Comparison of ENCODE assay signal across 16 mouse cellular contexts in genomic region chr3:54793762-54794161, GRCm38 (mm10). TPM values are rescaled to one million over a fixed set of nuclear protein-coding genes. Genes with fewer than 3 reads are reported as not detected.
A peak's percentile ranks its signal among the peaks of the same experiment; 100 is the strongest.
DNase-seq lines count a peak whose midpoint lies in the region; ATAC-seq and TF ChIP-seq lines count a peak whose summit lies in the region.
"Had no signal": no experiment of that assay in that cellular context is flagged by ENCODE, and none has a peak within 500 bp of the region (broad histone marks: within the 10 kb centered on the region; RNA-seq: fewer than 3 reads in every experiment).

No protein-coding gene starts in this region.

- no peaks in the 10 kb centered on the region; the same call in 1 of the 2 replicates for H3K36me3 ChIP-seq in intestine, postnatal 0 days (ENCODE audit: control insufficient read depth, insufficient read depth)
- peaks cover 9% of the 10 kb centered on the region; the same call in 1 of the 2 replicates for H3K36me3 ChIP-seq in intestine, embryonic 16.5 days (ENCODE audit: control insufficient read depth, insufficient read depth, low read length)
- no peaks in the 10 kb centered on the region for H3K36me3 ChIP-seq in midbrain, postnatal 0 days (ENCODE audit: insufficient read depth, low read length)
- no peaks in the 10 kb centered on the region for H3K36me3 ChIP-seq in midbrain, embryonic 14.5 days (ENCODE audit: control insufficient read depth, insufficient read depth, low read length)
- no peaks in the 10 kb centered on the region for H3K36me3 ChIP-seq in E14TG2a.4 (ENCODE audit: insufficient read depth, low read length)
- H3K36me3 ChIP-seq in splenic B cell, adult 2 months (ENCODE audit: control insufficient read depth, insufficient read depth, low read length, poor library complexity, severe bottlenecking): no peaks in the 10 kb centered on the region
- H3K36me3 ChIP-seq in midbrain, embryonic 16.5 days (ENCODE audit: control insufficient read depth, insufficient read depth, low read length): no peaks in the 10 kb centered on the region
- H3K36me3 ChIP-seq: G1E had no signal

- no peaks in the 10 kb centered on the region for H3K27me3 ChIP-seq in intestine, postnatal 0 days (replicated peaks; ENCODE audit: control insufficient read depth, insufficient read depth, low read length)
- H3K27me3 ChIP-seq in intestine, embryonic 16.5 days (replicated peaks; ENCODE audit: control insufficient read depth, insufficient read depth, low read length): no peaks in the 10 kb centered on the region
- no peaks in the 10 kb centered on the region for H3K27me3 ChIP-seq in midbrain, postnatal 0 days (ENCODE audit: insufficient read depth, low read length)
- H3K27me3 ChIP-seq in midbrain, embryonic 14.5 days (ENCODE audit: control insufficient read depth, insufficient read depth, low read length): no peaks in the 10 kb centered on the region
- H3K27me3 ChIP-seq in E14TG2a.4 (ENCODE audit: insufficient read depth, low read length): peaks cover 33% of the 10 kb centered on the region
- no peaks in the 10 kb centered on the region for H3K27me3 ChIP-seq in splenic B cell, adult 2 months (ENCODE audit: control insufficient read depth, insufficient read depth, low read length, poor library complexity, severe bottlenecking)
- H3K27me3 ChIP-seq in midbrain, embryonic 16.5 days (ENCODE audit: control insufficient read depth, insufficient read depth, low read depth, low read length): no peaks in the 10 kb centered on the region
- H3K27me3 ChIP-seq: stomach, embryonic 15.5 days had no signal

- H3K4me2 ChIP-seq in intestine, postnatal 0 days (replicated peaks; ENCODE audit: low read depth): no peak overlapping the region
- no peak overlapping the region for H3K4me2 ChIP-seq in intestine, embryonic 16.5 days (ENCODE audit: low read depth, low read length)
- no peak overlapping the region for H3K4me2 ChIP-seq in midbrain, postnatal 0 days (ENCODE audit: low read depth, low read length, poor library complexity, severe bottlenecking)
- no peak overlapping the region for H3K4me2 ChIP-seq in midbrain, embryonic 14.5 days (ENCODE audit: low read length)
- no peak overlapping the region for H3K4me2 ChIP-seq in midbrain, embryonic 16.5 days (ENCODE audit: low read length)
- H3K4me2 ChIP-seq: heart, embryonic 11.5 days; stomach, embryonic 15.5 days had no signal

- DNase-seq in midbrain, postnatal 0 days (ENCODE audit: low spot score): no peak
- DNase-seq in midbrain, embryonic 14.5 days: no peak
- DNase-seq in splenic B cell, adult 2 months (ENCODE audit: low read depth, low spot score): peak; percentile 28
- DNase-seq: cerebellum, adult 18-20 months; kidney, adult 18-20 months; lung, adult 18-20 months; right cerebral cortex, postnatal 4 days had no signal

- ATAC-seq in intestine, postnatal 0 days: no peak
- ATAC-seq in intestine, embryonic 16.5 days: no peak
- no peak for ATAC-seq in midbrain, postnatal 0 days (ENCODE audit: low FRiP score)
- no peak for ATAC-seq in midbrain, embryonic 14.5 days (ENCODE audit: low FRiP score, low TSS enrichment)
- no peak for ATAC-seq in midbrain, embryonic 16.5 days

- 87% methylated on average over 6 of the region's 6 CpGs for WGBS in intestine, postnatal 0 days
- WGBS in intestine, embryonic 16.5 days: 88% methylated on average over 6 of the region's 6 CpGs
- 87% methylated on average over 6 of the region's 6 CpGs for WGBS in midbrain, postnatal 0 days
- WGBS in midbrain, embryonic 14.5 days: 89% methylated on average over 6 of the region's 6 CpGs
- WGBS in midbrain, embryonic 16.5 days: 87% methylated on average over 6 of the region's 6 CpGs

- no peaks in the 10 kb centered on the region for H3K4me1 ChIP-seq in intestine, postnatal 0 days (replicated peaks; ENCODE audit: control insufficient read depth, insufficient read depth, low read length)
- no peaks in the 10 kb centered on the region for H3K4me1 ChIP-seq in intestine, embryonic 16.5 days (ENCODE audit: control insufficient read depth, insufficient read depth, low read length)
- H3K4me1 ChIP-seq in midbrain, postnatal 0 days (ENCODE audit: insufficient read depth, low read length): no peaks in the 10 kb centered on the region
- H3K4me1 ChIP-seq in midbrain, embryonic 14.5 days (ENCODE audit: control insufficient read depth, insufficient read depth, low read length): no peaks in the 10 kb centered on the region
- H3K4me1 ChIP-seq in E14TG2a.4 (replicated peaks; ENCODE audit: low read depth, low read length): peaks cover 14% of the 10 kb centered on the region
- no peaks in the 10 kb centered on the region for H3K4me1 ChIP-seq in midbrain, embryonic 16.5 days (ENCODE audit: control insufficient read depth, insufficient read depth, low read length)
- H3K4me1 ChIP-seq: stomach, embryonic 15.5 days had no signal

- H3K4me3 ChIP-seq in intestine, postnatal 0 days (ENCODE audit: low read depth, low read length): no peak overlapping the region
- no peak overlapping the region for H3K4me3 ChIP-seq in intestine, embryonic 16.5 days (ENCODE audit: low read length)
- no peak overlapping the region for H3K4me3 ChIP-seq in midbrain, postnatal 0 days (ENCODE audit: low read depth, low read length)
- H3K4me3 ChIP-seq in midbrain, embryonic 14.5 days (replicated peaks; ENCODE audit: low read depth, low read length): no peak overlapping the region
- H3K4me3 ChIP-seq in E14TG2a.4 (replicated peaks; ENCODE audit: low read length): no peak overlapping the region
- H3K4me3 ChIP-seq in midbrain, embryonic 16.5 days (ENCODE audit: low read depth, low read length): no peak overlapping the region
- H3K4me3 ChIP-seq: erythroblast, embryonic 14.5 days; stomach, embryonic 15.5 days had no signal

- peak; percentile 54 for TF ChIP-seq CTCF in intestine, postnatal 0 days (IDR thresholded peaks at IDR 0.05; ENCODE audit: low read depth)
- TF ChIP-seq CTCF in midbrain, postnatal 0 days (IDR thresholded peaks at IDR 0.05): peak; percentile 42
- peak; percentile 82 for TF ChIP-seq CTCF in E14TG2a.4 (conservative IDR thresholded peaks at IDR 0.05; ENCODE audit: low read length)

- no peak overlapping the region for H3K27ac ChIP-seq in intestine, postnatal 0 days (ENCODE audit: low read depth, low read length)
- H3K27ac ChIP-seq in intestine, embryonic 16.5 days (ENCODE audit: low read length): no peak overlapping the region
- H3K27ac ChIP-seq in midbrain, postnatal 0 days (ENCODE audit: low read depth, low read length): no peak overlapping the region
- H3K27ac ChIP-seq in midbrain, embryonic 14.5 days (replicated peaks; ENCODE audit: low read depth, low read length): no peak overlapping the region
- H3K27ac ChIP-seq in midbrain, embryonic 16.5 days (ENCODE audit: low read length): no peak overlapping the region
- H3K27ac ChIP-seq: stomach, embryonic 15.5 days had no signal

- H3K9me3 ChIP-seq in intestine, postnatal 0 days (ENCODE audit: control insufficient read depth): no peaks in the 10 kb centered on the region
- peaks cover 13% of the 10 kb centered on the region for H3K9me3 ChIP-seq in intestine, embryonic 16.5 days (ENCODE audit: control insufficient read depth, low read length)
- H3K9me3 ChIP-seq in midbrain, postnatal 0 days (ENCODE audit: low read length): no peaks in the 10 kb centered on the region
- H3K9me3 ChIP-seq in midbrain, embryonic 14.5 days (ENCODE audit: control insufficient read depth, low read length): peaks cover 5% of the 10 kb centered on the region; the same call in 1 of the 2 replicates
- H3K9me3 ChIP-seq in E14TG2a.4 (ENCODE audit: low read length): peaks cover 7% of the 10 kb centered on the region; the same call in 1 of the 2 replicates
- no peaks in the 10 kb centered on the region for H3K9me3 ChIP-seq in midbrain, embryonic 16.5 days (replicated peaks; ENCODE audit: control insufficient read depth, low read length, poor library complexity, severe bottlenecking)
- H3K9me3 ChIP-seq: stomach, embryonic 15.5 days had no signal

- H3K9ac ChIP-seq in intestine, postnatal 0 days (ENCODE audit: low read depth, low read length): no peak overlapping the region
- H3K9ac ChIP-seq in intestine, embryonic 16.5 days (ENCODE audit: low read depth, low read length): no peak overlapping the region
- H3K9ac ChIP-seq in midbrain, postnatal 0 days (replicated peaks; ENCODE audit: low read length, poor library complexity, severe bottlenecking): no peak overlapping the region
- H3K9ac ChIP-seq in midbrain, embryonic 14.5 days (replicated peaks; ENCODE audit: low read length): no peak overlapping the region
- H3K9ac ChIP-seq in midbrain, embryonic 16.5 days (ENCODE audit: low read depth, low read length): no peak overlapping the region
- H3K9ac ChIP-seq: stomach, embryonic 15.5 days had no signal

RNA-seq across cellular contexts. Expression of gene Rfxap, which starts 13.8 kb away (rescaled TPM):
- 28.8 and 30.8 TPM in 2 replicates for polyA plus RNA-seq in intestine, postnatal 0 days (2015; fragmentation: Nextera tagmentation; extraction: Ambion mirVana)
- 22.8 and 24.4 TPM in 2 replicates for polyA plus RNA-seq in intestine, embryonic 16.5 days (2015; fragmentation: Nextera tagmentation; extraction: Ambion mirVana)
- 44.8 and 65.9 TPM in 2 replicates for total RNA-seq in midbrain, postnatal 0 days (2014; rRNA removed)
- polyA plus RNA-seq in midbrain, postnatal 0 days (2015; fragmentation: Nextera tagmentation; extraction: Ambion mirVana): 42.6 and 48.2 TPM in 2 replicates
- 45.4 and 59.8 TPM in 2 replicates for polyA plus RNA-seq in midbrain, embryonic 14.5 days (2014; fragmentation: Nextera tagmentation; extraction: Ambion mirVana)
- polyA plus RNA-seq in midbrain, embryonic 16.5 days (2015; fragmentation: Nextera tagmentation; extraction: Ambion mirVana): 42.2 and 42.3 TPM in 2 replicates

RNA-seq across cellular contexts. Expression of gene Smad9, which starts 38.4 kb away (rescaled TPM):
- polyA plus RNA-seq in intestine, postnatal 0 days (2015; fragmentation: Nextera tagmentation; extraction: Ambion mirVana): 0.70 and 0.93 TPM in 2 replicates
- polyA plus RNA-seq in intestine, embryonic 16.5 days (2015; fragmentation: Nextera tagmentation; extraction: Ambion mirVana): 1.0 and 1.4 TPM in 2 replicates
- 4.6 and 6.0 TPM in 2 replicates for total RNA-seq in midbrain, postnatal 0 days (2014; rRNA removed)
- polyA plus RNA-seq in midbrain, postnatal 0 days (2015; fragmentation: Nextera tagmentation; extraction: Ambion mirVana): 0.67 and 0.69 TPM in 2 replicates
- 0.30 and 0.43 TPM in 2 replicates for polyA plus RNA-seq in midbrain, embryonic 14.5 days (2014; fragmentation: Nextera tagmentation; extraction: Ambion mirVana)
- 0.34 and 0.55 TPM in 2 replicates for polyA plus RNA-seq in midbrain, embryonic 16.5 days (2015; fragmentation: Nextera tagmentation; extraction: Ambion mirVana)
- total RNA-seq: hematopoietic stem cell, adult 5-6 weeks had no signal
- polyA plus RNA-seq: erythroblast, embryonic 14.5 days; G1E had no signal

RNA-seq across cellular contexts. Expression of gene Alg5, which starts 58.4 kb away (rescaled TPM):
- polyA plus RNA-seq in intestine, postnatal 0 days (2015; fragmentation: Nextera tagmentation; extraction: Ambion mirVana): 95.1 and 99.6 TPM in 2 replicates
- 64.3 and 66.2 TPM in 2 replicates for polyA plus RNA-seq in intestine, embryonic 16.5 days (2015; fragmentation: Nextera tagmentation; extraction: Ambion mirVana)
- total RNA-seq in midbrain, postnatal 0 days (2014; rRNA removed): 18.9 and 27.3 TPM in 2 replicates
- 65.8 and 65.9 TPM in 2 replicates for polyA plus RNA-seq in midbrain, postnatal 0 days (2015; fragmentation: Nextera tagmentation; extraction: Ambion mirVana)
- 48.3 and 55.5 TPM in 2 replicates for polyA plus RNA-seq in midbrain, embryonic 14.5 days (2014; fragmentation: Nextera tagmentation; extraction: Ambion mirVana)
- polyA plus RNA-seq in midbrain, embryonic 16.5 days (2015; fragmentation: Nextera tagmentation; extraction: Ambion mirVana): 46.5 and 50.0 TPM in 2 replicates
- polyA plus RNA-seq: erythroblast, embryonic 14.5 days had no signal

RNA-seq across cellular contexts. Expression of gene Exosc8, which starts 58.6 kb away (rescaled TPM):
- polyA plus RNA-seq in intestine, postnatal 0 days (2015; fragmentation: Nextera tagmentation; extraction: Ambion mirVana): 31.0 and 31.7 TPM in 2 replicates
- polyA plus RNA-seq in intestine, embryonic 16.5 days (2015; fragmentation: Nextera tagmentation; extraction: Ambion mirVana): 84.2 and 91.4 TPM in 2 replicates
- total RNA-seq in midbrain, postnatal 0 days (2014; rRNA removed): 41.4 and 44.3 TPM in 2 replicates
- polyA plus RNA-seq in midbrain, postnatal 0 days (2015; fragmentation: Nextera tagmentation; extraction: Ambion mirVana): 68.4 and 71.4 TPM in 2 replicates
- polyA plus RNA-seq in midbrain, embryonic 14.5 days (2014; fragmentation: Nextera tagmentation; extraction: Ambion mirVana): 76.0 and 81.0 TPM in 2 replicates
- 69.5 and 76.0 TPM in 2 replicates for polyA plus RNA-seq in midbrain, embryonic 16.5 days (2015; fragmentation: Nextera tagmentation; extraction: Ambion mirVana)
